Mouse (Mus musculus): ENCODE results near the gene Cep295. TPM values are rescaled to one million over a fixed set of nuclear protein-coding genes. Genes with fewer than 3 reads are reported as not detected.
A peak's percentile ranks its signal among the peaks of the same experiment; 100 is the strongest.

The Cep295 gene
- total and polyA plus RNA-seq, 3 experiments, result 57.0 to 1,483 (median 73.3) TPM

DNA sequence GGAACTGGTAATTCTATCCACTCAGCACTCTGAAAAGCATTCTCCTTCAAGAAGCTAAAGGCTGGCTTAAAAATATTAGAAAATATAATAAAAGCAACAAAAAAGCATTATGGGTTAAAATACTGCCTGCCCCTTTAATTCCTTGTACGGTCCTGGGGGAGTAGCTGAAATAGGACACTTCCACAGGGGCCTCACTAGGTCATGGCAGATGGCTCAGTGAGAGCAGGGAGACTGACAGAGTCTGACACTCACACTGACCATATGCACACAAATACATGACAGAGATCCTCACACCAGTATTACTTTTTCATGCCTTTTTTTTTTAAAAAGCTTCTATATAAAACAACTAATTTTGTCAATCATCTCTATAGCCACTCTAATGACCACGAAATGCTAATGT lies 7.7 kb downstream of the Cep295 start:
- TF ChIP-seq TBP (IDR thresholded peaks at IDR 0.05; ENCODE audit: low read depth, low read length) (no peak), ZMIZ1 (IDR thresholded peaks at IDR 0.05; ENCODE audit: low read depth, low read length) (no peak), SIN3A (IDR thresholded peaks at IDR 0.05; ENCODE audit: low read length) (no peak), ZKSCAN1 (IDR thresholded peaks at IDR 0.05; ENCODE audit: low read depth, low read length) (no peak), ETS1 (IDR thresholded peaks at IDR 0.05; ENCODE audit: low read depth, low read length) (no peak), POLR2A (IDR thresholded peaks at IDR 0.05; ENCODE audit: control insufficient read depth in 1 of 2, insufficient read depth in 1 of 2, low read depth in 1 of 2, low read length in 2 of 2, poor library complexity in 1 of 2) (no peak), USF2 (IDR thresholded peaks at IDR 0.05; ENCODE audit: borderline replicate concordance in 1 of 2, insufficient read depth in 1 of 2, low read depth in 1 of 2, low read length in 2 of 2) (no peak)
- no peaks in the 10 kb centered on the region for H3K9me3 ChIP-seq (replicated peaks; ENCODE audit: insufficient read depth, low read length)
- DNase-seq (ENCODE audit: low read depth, low spot score), result no peak
- no peak overlapping the region for H3K4me3 ChIP-seq (ENCODE audit: control insufficient read depth in 1 of 2, insufficient read depth in 1 of 2, low read depth in 2 of 2, low read length in 2 of 2)
- no peaks in the 10 kb centered on the region for H3K27me3 ChIP-seq (ENCODE audit: control insufficient read depth in 1 of 2, insufficient read depth in 2 of 2, low read length in 2 of 2)
- H3K27ac ChIP-seq (ENCODE audit: control insufficient read depth, low read depth, low read length), result no peak overlapping the region
- H3K79me2 ChIP-seq (ENCODE audit: control insufficient read depth, insufficient read depth, low read length, poor library complexity), result peaks cover 8% of the 10 kb centered on the region
- peaks cover 20 to 95% of the 10 kb centered on the region in 2 experiments for H3K36me3 ChIP-seq (ENCODE audit: control insufficient read depth in 1 of 2, insufficient read depth in 2 of 2, low read length in 2 of 2)
- H3K9ac ChIP-seq (ENCODE audit: control insufficient read depth, low read depth, low read length, poor library complexity, severe bottlenecking), result no peak overlapping the region
- no peaks in the 10 kb centered on the region for H3K4me1 ChIP-seq (ENCODE audit: control insufficient read depth in 1 of 2, insufficient read depth in 2 of 2, low read length in 2 of 2)

- H3K27me3 ChIP-seq (ENCODE audit: control insufficient read depth in 1 of 2, insufficient read depth in 2 of 2, low read length in 2 of 2), result no peaks in the 10 kb centered on the region
- no peak for DNase-seq (ENCODE audit: low read depth, low spot score)
- H3K27ac ChIP-seq (ENCODE audit: control insufficient read depth, low read depth, low read length), result no peak overlapping the region
- H3K36me3 ChIP-seq (ENCODE audit: control insufficient read depth in 1 of 2, insufficient read depth in 2 of 2, low read length in 2 of 2), result peaks cover 0 to 95% of the 10 kb centered on the region in 2 experiments; a peak in 2 of 4 replicates
- TF ChIP-seq MYB (IDR thresholded peaks at IDR 0.05; ENCODE audit: low read depth, low read length), result no peak
- H3K79me2 ChIP-seq (ENCODE audit: control insufficient read depth, insufficient read depth, low read length, poor library complexity), result no peaks in the 10 kb centered on the region
- no peak overlapping the region for H3K9ac ChIP-seq (ENCODE audit: control insufficient read depth, low read depth, low read length, poor library complexity, severe bottlenecking)
- no peak overlapping the region for H3K4me3 ChIP-seq (ENCODE audit: control insufficient read depth in 1 of 2, insufficient read depth in 1 of 2, low read depth in 2 of 2, low read length in 2 of 2)
- no peaks in the 10 kb centered on the region for H3K4me1 ChIP-seq (ENCODE audit: control insufficient read depth in 1 of 2, insufficient read depth in 2 of 2, low read length in 2 of 2)
- H3K9me3 ChIP-seq (replicated peaks; ENCODE audit: insufficient read depth, low read length), result no peaks in the 10 kb centered on the region
Observed at GRCm38 (mm10) chr9:15337776-15338175, 19.8 kb downstream of the Cep295 start.

- Histone ChIP-seq H3K4me3 (ENCODE audit: control insufficient read depth in 1 of 2, insufficient read depth in 1 of 2, low read depth in 2 of 2, low read length in 2 of 2) (no peak overlapping the region), H3K27me3 (ENCODE audit: control insufficient read depth in 1 of 2, insufficient read depth in 2 of 2, low read length in 2 of 2) (no peaks in the 10 kb centered on the region), H3K79me2 (ENCODE audit: control insufficient read depth, insufficient read depth, low read length, poor library complexity) (no peaks in the 10 kb centered on the region), H3K9me3 (replicated peaks; ENCODE audit: insufficient read depth, low read length) (no peaks in the 10 kb centered on the region), H3K4me1 (ENCODE audit: control insufficient read depth in 1 of 2, insufficient read depth in 2 of 2, low read length in 2 of 2) (no peaks in the 10 kb centered on the region; a peak in 1 of 4 replicates), H3K36me3 (ENCODE audit: control insufficient read depth in 1 of 2, insufficient read depth in 2 of 2, low read length in 2 of 2) (peaks cover 32 to 56% of the 10 kb centered on the region in 2 experiments), H3K27ac (ENCODE audit: control insufficient read depth, low read depth, low read length) (no peak overlapping the region), H3K9ac (ENCODE audit: control insufficient read depth, low read depth, low read length, poor library complexity, severe bottlenecking) (no peak overlapping the region)
- TF ChIP-seq RAD21 (IDR thresholded peaks at IDR 0.05; ENCODE audit: low read depth, low read length) (no peak), POLR2AphosphoS5 (IDR thresholded peaks at IDR 0.05; ENCODE audit: borderline replicate concordance, low read depth, low read length) (peak; percentile 61; the same call in 1 of the 2 replicates)
- DNase-seq (ENCODE audit: low read depth, low spot score), result peak; percentile 76
Observed at GRCm38 (mm10) chr9:15318170-15318742, 39.3 kb downstream of the Cep295 start.

Measured in MEL (cell line).